Mouse (Mus musculus): ENCODE results near the gene Ptafr. TPM values are rescaled to one million over a fixed set of nuclear protein-coding genes. Genes with fewer than 3 reads are reported as not detected.
A peak's percentile ranks its signal among the peaks of the same experiment; 100 is the strongest.
"Not testable (repeated sequence)": the region's sequence is repeated elsewhere in the genome, so short reads cannot be mapped to it uniquely, and the experiment has no call there.

Ptafr gene
- polyA plus RNA-seq, 1 experiment, result 0.28 TPM

DNA sequence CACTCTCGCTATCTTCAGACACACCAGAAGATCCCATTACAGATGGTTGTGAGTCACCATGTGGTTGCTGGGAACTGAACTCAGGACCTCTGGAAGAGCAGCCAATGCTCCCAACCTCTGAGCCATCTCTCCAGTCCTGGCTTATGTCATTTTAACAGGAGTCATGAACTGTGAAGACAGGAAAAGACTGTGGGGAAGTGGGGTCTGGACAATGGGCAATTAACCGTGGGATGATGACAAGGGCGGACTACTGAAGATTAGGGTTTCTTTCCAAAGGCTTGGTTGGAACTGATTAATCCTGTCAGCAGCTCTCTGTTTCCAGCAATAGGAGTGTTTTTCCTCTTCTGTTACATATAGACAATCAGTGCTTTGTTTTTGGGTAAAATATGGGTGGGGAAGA is 35.9 kb downstream of the Ptafr start:
- TF ChIP-seq CTCF (IDR thresholded peaks at IDR 0.05; ENCODE audit: control insufficient read depth, insufficient read depth, insufficient replicate concordance, low read depth, low read length) (no peak), POLR2A (IDR thresholded peaks at IDR 0.05; ENCODE audit: control insufficient read depth, low read depth, low read length) (no peak)
- no peak overlapping the region for H3K27ac ChIP-seq (ENCODE audit: control insufficient read depth, insufficient read depth, low read depth, low read length)
- H3K27me3 ChIP-seq (ENCODE audit: control insufficient read depth, insufficient read depth, low read length), result no peaks in the 10 kb centered on the region
- no peaks in the 10 kb centered on the region for H3K36me3 ChIP-seq (ENCODE audit: control insufficient read depth, insufficient read depth, low read length)
- no peak overlapping the region for H3K4me3 ChIP-seq (ENCODE audit: control insufficient read depth, low read depth, low read length)
- H3K4me1 ChIP-seq (ENCODE audit: control insufficient read depth, insufficient read depth, low read length), result peaks cover 3% of the 10 kb centered on the region; the same call in 1 of the 2 replicates

DNA sequence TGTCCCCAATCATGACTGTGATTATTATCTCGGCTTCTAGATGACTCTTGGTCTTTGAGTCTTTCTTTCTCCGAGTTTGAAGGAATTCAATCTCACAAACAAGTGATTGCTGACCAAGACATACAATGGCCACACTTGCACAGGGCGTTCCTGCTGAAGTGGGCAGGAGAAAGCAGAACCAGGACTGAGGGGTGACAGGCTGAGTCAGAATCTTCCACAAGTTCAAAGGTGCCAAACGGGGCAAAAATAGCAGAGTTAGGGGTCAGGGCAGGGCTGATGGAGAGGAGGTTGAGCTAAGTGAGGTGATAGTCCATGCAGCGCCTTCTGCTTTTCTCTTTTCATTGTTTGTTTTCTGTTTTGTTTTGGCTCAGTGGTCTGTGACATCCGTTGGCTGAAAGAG is 36.6 kb downstream of the Ptafr start:
- H3K27ac ChIP-seq (ENCODE audit: control insufficient read depth, insufficient read depth, low read depth, low read length), result no peak overlapping the region
- H3K27me3 ChIP-seq (ENCODE audit: control insufficient read depth, insufficient read depth, low read length), result no peaks in the 10 kb centered on the region
- TF ChIP-seq POLR2A (IDR thresholded peaks at IDR 0.05; ENCODE audit: control insufficient read depth, low read depth, low read length), result no peak
- TF ChIP-seq CTCF (IDR thresholded peaks at IDR 0.05; ENCODE audit: control insufficient read depth, insufficient read depth, insufficient replicate concordance, low read depth, low read length), result no peak
- no peak overlapping the region for H3K4me3 ChIP-seq (ENCODE audit: control insufficient read depth, low read depth, low read length)
- H3K4me1 ChIP-seq (ENCODE audit: control insufficient read depth, insufficient read depth, low read length), result no peaks in the 10 kb centered on the region
- H3K36me3 ChIP-seq (ENCODE audit: control insufficient read depth, insufficient read depth, low read length), result no peaks in the 10 kb centered on the region

DNA sequence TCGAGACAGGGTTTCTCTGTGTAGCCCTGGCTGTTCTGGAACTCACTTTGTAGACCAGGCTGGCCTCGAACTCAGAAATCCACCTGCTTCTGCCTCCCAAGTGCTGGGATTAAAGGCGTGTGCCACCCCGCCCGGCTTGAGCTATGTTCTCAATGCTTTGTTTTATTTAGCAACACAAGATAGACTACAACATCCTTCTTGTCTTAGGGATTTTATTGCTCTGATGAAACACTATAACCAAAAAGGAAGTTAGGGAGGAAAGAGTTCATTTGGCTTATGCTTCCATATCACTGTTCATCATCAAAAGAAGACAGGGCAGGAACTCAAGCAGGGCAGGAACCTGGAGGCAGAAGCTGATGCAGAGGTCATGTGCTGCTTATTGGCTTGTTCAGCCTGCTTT is 37.4 kb downstream of the Ptafr start:
- H3K4me1 ChIP-seq (ENCODE audit: control insufficient read depth, insufficient read depth, low read length); H3K36me3 ChIP-seq (ENCODE audit: control insufficient read depth, insufficient read depth, low read length); H3K4me3 ChIP-seq (ENCODE audit: control insufficient read depth, low read depth, low read length); H3K27ac ChIP-seq (ENCODE audit: control insufficient read depth, insufficient read depth, low read depth, low read length); H3K27me3 ChIP-seq (ENCODE audit: control insufficient read depth, insufficient read depth, low read length): not testable (repeated sequence)

DNA sequence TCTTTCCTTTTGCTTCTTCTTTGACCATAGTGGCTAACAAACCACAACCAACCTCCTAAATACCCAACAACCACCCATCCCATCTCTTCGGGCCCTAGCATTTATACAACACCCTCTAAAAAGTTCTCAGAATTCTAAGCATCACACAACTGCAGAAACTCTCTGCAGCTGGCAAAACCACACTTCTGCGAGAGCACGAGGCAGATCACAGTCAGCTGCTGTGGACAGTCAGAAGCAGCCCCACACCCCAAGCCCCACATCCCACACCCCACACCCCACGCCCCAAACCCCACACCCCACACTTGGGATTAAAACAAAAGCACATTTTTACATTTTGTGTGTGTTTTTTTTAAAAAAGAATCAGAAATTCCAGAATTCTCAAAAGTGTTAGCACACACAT is 39.6 kb downstream of the Ptafr start:
- no peak overlapping the region for H3K27ac ChIP-seq (ENCODE audit: control insufficient read depth, insufficient read depth, low read depth, low read length)
- TF ChIP-seq POLR2A (IDR thresholded peaks at IDR 0.05; ENCODE audit: control insufficient read depth, low read depth, low read length), result no peak
- no peak overlapping the region for H3K4me3 ChIP-seq (ENCODE audit: control insufficient read depth, low read depth, low read length)
- H3K36me3 ChIP-seq (ENCODE audit: control insufficient read depth, insufficient read depth, low read length), result no peaks in the 10 kb centered on the region
- no peaks in the 10 kb centered on the region for H3K27me3 ChIP-seq (ENCODE audit: control insufficient read depth, insufficient read depth, low read length)
- no peaks in the 10 kb centered on the region for H3K4me1 ChIP-seq (ENCODE audit: control insufficient read depth, insufficient read depth, low read length)

DNA sequence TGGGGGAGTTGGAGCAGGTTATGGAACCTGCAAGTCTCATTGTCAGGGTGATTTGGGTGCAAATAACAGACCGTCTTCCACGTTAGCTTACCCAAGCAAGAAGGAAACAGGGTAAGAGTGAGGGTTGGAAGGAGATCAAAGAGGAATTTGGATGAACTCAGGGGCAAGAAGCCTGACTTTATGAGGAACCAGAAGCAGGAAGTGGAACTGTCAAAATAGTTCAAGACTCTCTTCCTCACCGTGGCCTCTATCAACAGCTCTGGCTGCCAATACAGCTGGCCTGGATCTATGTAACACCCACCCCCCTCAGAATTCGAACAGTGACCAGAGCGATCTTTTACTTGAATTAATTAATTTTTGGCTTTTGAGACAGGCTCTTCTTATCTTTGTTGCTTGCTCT is 41.9 kb downstream of the Ptafr start:
- no peak overlapping the region for H3K27ac ChIP-seq (ENCODE audit: control insufficient read depth, insufficient read depth, low read depth, low read length)

DNA sequence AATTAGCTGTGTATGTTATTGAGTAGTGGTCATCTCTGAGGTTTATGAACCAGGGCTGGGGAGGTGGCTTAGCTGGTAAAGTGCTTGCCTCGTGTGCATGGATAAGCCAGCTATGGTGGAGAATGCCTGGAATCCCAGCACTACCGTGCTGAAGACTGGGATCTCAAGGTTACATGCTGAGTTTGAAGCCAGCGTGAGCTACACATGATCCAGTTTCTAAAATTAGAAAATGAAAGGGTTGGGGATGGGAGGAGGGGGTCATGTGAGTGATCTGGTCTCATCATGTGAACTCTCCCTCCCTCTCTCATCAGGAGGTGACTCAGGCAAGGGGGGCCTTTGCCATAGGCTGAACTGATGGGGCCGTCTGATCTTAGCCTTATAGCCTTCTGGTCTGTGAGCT is 44.3 kb downstream of the Ptafr start:
- Histone ChIP-seq H3K27me3 (ENCODE audit: control insufficient read depth, insufficient read depth, low read length) (no peaks in the 10 kb centered on the region), H3K36me3 (ENCODE audit: control insufficient read depth, insufficient read depth, low read length) (no peaks in the 10 kb centered on the region), H3K27ac (ENCODE audit: control insufficient read depth, insufficient read depth, low read depth, low read length) (no peak overlapping the region), H3K4me3 (ENCODE audit: control insufficient read depth, low read depth, low read length) (no peak overlapping the region), H3K4me1 (ENCODE audit: control insufficient read depth, insufficient read depth, low read length) (peaks cover 3% of the 10 kb centered on the region; the same call in 1 of the 2 replicates)
- TF ChIP-seq CTCF (IDR thresholded peaks at IDR 0.05; ENCODE audit: control insufficient read depth, insufficient read depth, insufficient replicate concordance, low read depth, low read length), result no peak
- no peak for TF ChIP-seq POLR2A (IDR thresholded peaks at IDR 0.05; ENCODE audit: control insufficient read depth, low read depth, low read length)

More for the DNA sequence above, 41.9 kb downstream of the Ptafr start:
- Histone ChIP-seq H3K36me3 (ENCODE audit: control insufficient read depth, insufficient read depth, low read length) (no peaks in the 10 kb centered on the region), H3K27me3 (ENCODE audit: control insufficient read depth, insufficient read depth, low read length) (no peaks in the 10 kb centered on the region), H3K4me1 (ENCODE audit: control insufficient read depth, insufficient read depth, low read length) (no peaks in the 10 kb centered on the region), H3K4me3 (ENCODE audit: control insufficient read depth, low read depth, low read length) (no peak overlapping the region)
- no peak for TF ChIP-seq POLR2A (IDR thresholded peaks at IDR 0.05; ENCODE audit: control insufficient read depth, low read depth, low read length)
- no peak for TF ChIP-seq CTCF (IDR thresholded peaks at IDR 0.05; ENCODE audit: control insufficient read depth, insufficient read depth, insufficient replicate concordance, low read depth, low read length)

DNA sequence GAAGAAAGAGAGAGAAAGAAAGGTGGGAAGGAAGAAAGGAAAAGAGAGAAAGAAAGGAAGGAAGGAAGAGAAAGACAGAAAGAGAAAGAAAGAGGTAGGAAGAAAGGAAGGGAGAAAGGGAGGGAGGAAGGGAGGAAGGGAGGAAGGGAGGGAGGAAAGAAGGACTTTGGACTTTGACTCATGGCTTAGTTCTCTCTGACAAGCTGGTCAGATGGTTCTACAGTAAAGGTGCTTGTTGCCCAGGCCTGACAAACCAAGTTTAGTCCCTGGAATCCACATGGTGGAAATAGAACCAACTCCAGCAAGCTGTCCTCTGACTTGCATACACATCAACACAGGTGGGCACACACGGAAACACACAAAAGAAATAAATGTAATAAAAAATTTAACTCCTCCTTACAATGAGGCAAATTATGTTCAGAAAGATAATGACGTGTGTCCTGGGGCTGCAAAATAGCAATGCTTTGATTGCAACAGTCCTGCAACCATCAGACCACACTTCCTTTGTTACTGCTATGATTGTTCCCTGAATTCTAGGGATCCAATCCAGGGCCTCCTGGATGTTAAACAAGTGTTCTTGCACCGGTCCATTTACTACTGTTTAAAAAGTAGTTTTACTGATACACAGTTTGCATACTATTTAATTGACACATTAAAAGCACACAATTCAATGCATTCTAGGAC is 46.6 kb downstream of the Ptafr start:
- no peak overlapping the region for H3K27ac ChIP-seq (ENCODE audit: control insufficient read depth, insufficient read depth, low read depth, low read length)
- H3K4me1 ChIP-seq (ENCODE audit: control insufficient read depth, insufficient read depth, low read length), result peaks cover 3% of the 10 kb centered on the region; the same call in 1 of the 2 replicates
- no peak overlapping the region for H3K4me3 ChIP-seq (ENCODE audit: control insufficient read depth, low read depth, low read length)
- no peaks in the 10 kb centered on the region for H3K36me3 ChIP-seq (ENCODE audit: control insufficient read depth, insufficient read depth, low read length)
- H3K27me3 ChIP-seq (ENCODE audit: control insufficient read depth, insufficient read depth, low read length), result no peaks in the 10 kb centered on the region
- TF ChIP-seq POLR2A (IDR thresholded peaks at IDR 0.05; ENCODE audit: control insufficient read depth, low read depth, low read length) (no peak), CTCF (IDR thresholded peaks at IDR 0.05; ENCODE audit: control insufficient read depth, insufficient read depth, insufficient replicate concordance, low read depth, low read length) (no peak)

DNA sequence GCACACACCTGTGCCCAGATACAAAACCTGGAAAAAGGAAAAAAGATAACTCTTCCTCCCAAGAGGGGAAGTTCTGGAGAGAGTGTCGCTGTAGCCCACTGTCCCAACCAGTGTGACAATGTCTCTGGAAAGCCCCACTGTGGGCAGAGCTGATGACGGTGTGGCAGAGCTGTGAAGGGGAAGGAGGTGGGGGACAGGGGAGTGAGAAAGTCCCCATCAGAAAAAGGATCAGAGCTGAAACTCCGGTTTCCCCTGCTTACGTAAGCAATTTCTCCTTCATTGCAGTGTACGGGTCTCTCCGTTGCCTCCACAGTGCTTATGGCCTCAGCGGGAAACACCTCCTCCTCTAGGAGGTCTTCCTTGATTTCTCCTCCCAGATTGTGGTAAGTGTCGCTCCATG is 47.5 kb downstream of the Ptafr start:
- no peak for TF ChIP-seq POLR2A (IDR thresholded peaks at IDR 0.05; ENCODE audit: control insufficient read depth, low read depth, low read length)
- TF ChIP-seq CTCF (IDR thresholded peaks at IDR 0.05; ENCODE audit: control insufficient read depth, insufficient read depth, insufficient replicate concordance, low read depth, low read length), result no peak
- H3K27me3 ChIP-seq (ENCODE audit: control insufficient read depth, insufficient read depth, low read length), result no peaks in the 10 kb centered on the region
- no peak overlapping the region for H3K27ac ChIP-seq (ENCODE audit: control insufficient read depth, insufficient read depth, low read depth, low read length)
- H3K4me1 ChIP-seq (ENCODE audit: control insufficient read depth, insufficient read depth, low read length), result peaks cover 3% of the 10 kb centered on the region; the same call in 1 of the 2 replicates
- H3K36me3 ChIP-seq (ENCODE audit: control insufficient read depth, insufficient read depth, low read length), result no peaks in the 10 kb centered on the region
- peak overlapping the region; percentile 14 for H3K4me3 ChIP-seq (ENCODE audit: control insufficient read depth, low read depth, low read length)

Data from testis, adult 2 months (tissue).